Mouse (Mus musculus): Measurements from ENCODE around the gene Erich3. TPM values are rescaled to one million over a fixed set of nuclear protein-coding genes. Genes with fewer than 3 reads are reported as not detected.
A peak's percentile ranks its signal among the peaks of the same experiment; 100 is the strongest.

Erich3 gene
- total and polyA plus RNA-seq, 3 experiments: 0.42 to 2.3 (median 1.9) TPM

- no peak overlapping the region for H3K9ac ChIP-seq (ENCODE audit: insufficient read depth, low read depth)
- H3K4me2 ChIP-seq (ENCODE audit: insufficient read depth, low read depth, poor library complexity, severe bottlenecking): no peak overlapping the region
- H3K79me2 ChIP-seq (replicated peaks; ENCODE audit: control insufficient read depth, extremely low read depth, insufficient read depth, poor library complexity, severe bottlenecking): no peaks in the 10 kb centered on the region
- H3K36me3 ChIP-seq (replicated peaks in 1 of 2; ENCODE audit: control insufficient read depth in 1 of 2, insufficient read depth in 1 of 2, low read length in 1 of 2): peaks cover 0 to 3% of the 10 kb centered on the region in 2 experiments
- no peaks in the 10 kb centered on the region for H3K27me3 ChIP-seq (replicated peaks)
- in situ Hi-C loops (cut with MboI; ENCODE audit: low pct_ligation_motif_present, low pct_unique_long_range_greater_than_20kb, low sequenced_read_pairs) (no loop called here), dilution Hi-C loops (cut with MboI; ENCODE audit: extremely low pct_ligation_motif_present, extremely low pct_unique_long_range_greater_than_20kb, low sequenced_read_pairs) (no loop called here)
- DNase-seq (ENCODE audit: extremely low read depth): no peak
- no peak overlapping the region for H3K27ac ChIP-seq (ENCODE audit: insufficient read depth, low read depth)
- no peaks in the 10 kb centered on the region for H3K9me3 ChIP-seq (replicated peaks; ENCODE audit: low read length)
- no peak for TF ChIP-seq E2F4 (IDR thresholded peaks at IDR 0.05; ENCODE audit: insufficient replicate concordance, low read depth, low read length)
- TF ChIP-seq MYC (IDR thresholded peaks at IDR 0.05; ENCODE audit: low read depth, low read length): no peak
- TF ChIP-seq MAFK (IDR thresholded peaks at IDR 0.05; ENCODE audit: insufficient replicate concordance, low read length): no peak
- no peak for TF ChIP-seq ZKSCAN1 (IDR thresholded peaks at IDR 0.05; ENCODE audit: borderline replicate concordance, low read depth, low read length)
- no peak for TF ChIP-seq IRF4 (IDR thresholded peaks at IDR 0.05; ENCODE audit: low read depth, low read length)
- TF ChIP-seq POLR2AphosphoS2 (IDR thresholded peaks at IDR 0.05; ENCODE audit: low read depth, low read length): no peak
- no peak for TF ChIP-seq TBP (conservative IDR thresholded peaks at IDR 0.05; ENCODE audit: low read depth, low read length)
- TF ChIP-seq BHLHE40 (IDR thresholded peaks at IDR 0.05; ENCODE audit: low read depth, low read length): no peak
- no peak for TF ChIP-seq CHD1 (IDR thresholded peaks at IDR 0.05; ENCODE audit: low read depth, low read length)
- no peak for TF ChIP-seq HCFC1 (IDR thresholded peaks at IDR 0.05; ENCODE audit: low read depth, low read length)
- TF ChIP-seq RCOR1 (conservative IDR thresholded peaks at IDR 0.05; ENCODE audit: low read depth, low read length): no peak
- no peak for TF ChIP-seq POLR2A (IDR thresholded peaks at IDR 0.05; ENCODE audit: low read depth, low read length)
- TF ChIP-seq UBTF (IDR thresholded peaks at IDR 0.05; ENCODE audit: low read depth, low read length): no peak
- TF ChIP-seq CHD2 (IDR thresholded peaks at IDR 0.05; ENCODE audit: low read length): no peak
- no peak for TF ChIP-seq ZC3H11A (IDR thresholded peaks at IDR 0.05; ENCODE audit: low read depth, low read length)
- TF ChIP-seq SIN3A (IDR thresholded peaks at IDR 0.05; ENCODE audit: low read length): no peak
- no peak for TF ChIP-seq MXI1 (IDR thresholded peaks at IDR 0.05; ENCODE audit: low read depth, low read length)
- TF ChIP-seq NRF1 (IDR thresholded peaks at IDR 0.05; ENCODE audit: low read depth, low read length): no peak
- H3K4me1 ChIP-seq (ENCODE audit: control insufficient read depth in 1 of 2, insufficient read depth in 2 of 2): peaks cover 6 to 11% of the 10 kb centered on the region in 2 experiments
- no peak overlapping the region for H3K4me3 ChIP-seq (replicated peaks in 1 of 3; ENCODE audit: low read depth in 2 of 3, low read length in 2 of 3, poor library complexity in 1 of 3)
These were observed 30.6 kb upstream of the Erich3 start for GRCm38 (mm10) chr3:154633091-154633490.

- peaks cover 5% of the 10 kb centered on the region for H3K27me3 ChIP-seq (replicated peaks)
- peaks cover 8 to 22% of the 10 kb centered on the region in 2 experiments for H3K4me1 ChIP-seq (ENCODE audit: control insufficient read depth in 1 of 2, insufficient read depth in 2 of 2)
- no peaks in the 10 kb centered on the region for H3K9me3 ChIP-seq (replicated peaks; ENCODE audit: low read length)
- in situ Hi-C loops (cut with MboI; ENCODE audit: low pct_ligation_motif_present, low pct_unique_long_range_greater_than_20kb, low sequenced_read_pairs): no loop called here
- no peaks in the 10 kb centered on the region for H3K79me2 ChIP-seq (replicated peaks; ENCODE audit: control insufficient read depth, extremely low read depth, insufficient read depth, poor library complexity, severe bottlenecking)
- no peaks in the 10 kb centered on the region for H3K36me3 ChIP-seq (replicated peaks in 1 of 2; ENCODE audit: control insufficient read depth in 1 of 2, insufficient read depth in 1 of 2, low read length in 1 of 2)
- H3K27ac ChIP-seq (ENCODE audit: insufficient read depth, low read depth): no peak overlapping the region
- TF ChIP-seq RAD21 (IDR thresholded peaks at IDR 0.05; ENCODE audit: low read depth, low read length) (peak; percentile 93), ZNF384 (IDR thresholded peaks at IDR 0.05; ENCODE audit: low read depth, low read length) (peak; percentile 100), ZMIZ1 (IDR thresholded peaks at IDR 0.05; ENCODE audit: low read depth, low read length) (no peak), CHD1 (IDR thresholded peaks at IDR 0.05; ENCODE audit: low read depth, low read length) (no peak), CTCF (conservative IDR thresholded peaks at IDR 0.05 in 1 of 2, IDR thresholded peaks at IDR 0.05 in 1 of 2; ENCODE audit: low read depth in 2 of 2, low read length in 2 of 2) (peak; percentile 25 to 86; a peak in 3 of 4 replicates), TCF12 (IDR thresholded peaks at IDR 0.05; ENCODE audit: low read depth, low read length) (no peak), UBTF (IDR thresholded peaks at IDR 0.05; ENCODE audit: low read depth, low read length) (no peak), ZKSCAN1 (IDR thresholded peaks at IDR 0.05; ENCODE audit: borderline replicate concordance, low read depth, low read length) (no peak), ZC3H11A (IDR thresholded peaks at IDR 0.05; ENCODE audit: low read depth, low read length) (peak; percentile 49), BHLHE40 (IDR thresholded peaks at IDR 0.05; ENCODE audit: low read depth, low read length) (peak; percentile 56), E2F4 (IDR thresholded peaks at IDR 0.05; ENCODE audit: insufficient replicate concordance, low read depth, low read length) (no peak), ETS1 (conservative IDR thresholded peaks at IDR 0.05; ENCODE audit: low read depth, low read length) (no peak), SMC3 (IDR thresholded peaks at IDR 0.05; ENCODE audit: low read depth, low read length) (peak; percentile 72), IRF4 (IDR thresholded peaks at IDR 0.05; ENCODE audit: low read depth, low read length) (no peak), NELFE (IDR thresholded peaks at IDR 0.05; ENCODE audit: low read depth, low read length) (no peak; the same call in 1 of the 2 replicates), CHD2 (IDR thresholded peaks at IDR 0.05; ENCODE audit: low read length) (no peak)
- peak overlapping the region; percentile 18 for H3K4me2 ChIP-seq (ENCODE audit: insufficient read depth, low read depth, poor library complexity, severe bottlenecking)
- H3K4me3 ChIP-seq (replicated peaks in 1 of 3; ENCODE audit: low read depth in 2 of 3, low read length in 2 of 3, poor library complexity in 1 of 3): peak overlapping the region; percentile 24 to 31 (median 30)
- dilution Hi-C loops (cut with MboI; ENCODE audit: extremely low pct_ligation_motif_present, extremely low pct_unique_long_range_greater_than_20kb, low sequenced_read_pairs): no loop called here
- peak; percentile 56 for DNase-seq (ENCODE audit: extremely low read depth)
- no peak overlapping the region for H3K9ac ChIP-seq (ENCODE audit: insufficient read depth, low read depth)
These were observed 16.8 kb upstream of the Erich3 start for GRCm38 (mm10) chr3:154646638-154647442.

Measured in CH12.LX (cell line).